Mouse (Mus musculus) ES-Bruce4 (cell line): ENCODE results near the gene Cfap299.

Source experiments
- CTCF ChIP-seq: IDR thresholded peaks from one replicate; pipeline ENCODE4 v1.8.1; 2011; ENCODE audit warnings: low read depth, low read length
- EP300 ChIP-seq: IDR thresholded peaks from 2 replicates; pipeline ENCODE4 v1.6.1; 2011; ENCODE audit warnings: low read depth, low read length; ENCODE audit not compliant: insufficient read depth
- POLR2A ChIP-seq: IDR thresholded peaks from one replicate; pipeline ENCODE4 v1.8.1; 2011; ENCODE audit warnings: low read length; ENCODE audit not compliant: insufficient read depth

DNA sequence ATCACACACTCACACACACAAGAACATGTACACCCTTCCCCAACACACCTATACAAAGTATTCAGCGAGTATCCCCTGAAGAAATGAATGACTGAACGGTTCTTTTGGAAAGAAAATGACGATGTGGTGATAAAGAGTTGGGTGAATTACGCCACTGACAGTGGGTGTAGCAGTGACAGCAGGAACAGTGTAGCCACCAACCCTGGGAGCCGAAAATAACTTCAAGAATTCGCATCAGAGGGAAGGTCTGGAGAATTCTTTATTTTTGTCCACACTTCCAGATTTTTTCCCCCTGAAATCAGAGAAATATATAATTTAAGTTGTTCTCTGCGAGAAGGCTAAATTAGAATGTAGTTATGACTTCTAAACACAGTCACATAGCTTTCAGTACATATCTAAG is 459.5 kb downstream of the Cfap299 start:
- TF ChIP-seq CTCF (no peak), EP300 (no peak), POLR2A (no peak)
